Mouse (Mus musculus) cerebellum, adult 9-11 months (tissue): ENCODE measurements around the gene Sult2b1.
A peak's percentile ranks its signal among the peaks of the same experiment; 100 is the strongest.

Experiments used
- DNase-seq: peaks from one replicate; pipeline ENCODE4 v3.0.0; 2022

The Sult2b1 gene

GRCm38 (mm10) chr7:45767500-45767899, 17.0 kb downstream of the Sult2b1 start:
- no peak for DNase-seq

- DNase-seq, result no peak
Measured at GRCm38 (mm10) chr7:45766764-45767163, 17.7 kb downstream of the Sult2b1 start.

DNA sequence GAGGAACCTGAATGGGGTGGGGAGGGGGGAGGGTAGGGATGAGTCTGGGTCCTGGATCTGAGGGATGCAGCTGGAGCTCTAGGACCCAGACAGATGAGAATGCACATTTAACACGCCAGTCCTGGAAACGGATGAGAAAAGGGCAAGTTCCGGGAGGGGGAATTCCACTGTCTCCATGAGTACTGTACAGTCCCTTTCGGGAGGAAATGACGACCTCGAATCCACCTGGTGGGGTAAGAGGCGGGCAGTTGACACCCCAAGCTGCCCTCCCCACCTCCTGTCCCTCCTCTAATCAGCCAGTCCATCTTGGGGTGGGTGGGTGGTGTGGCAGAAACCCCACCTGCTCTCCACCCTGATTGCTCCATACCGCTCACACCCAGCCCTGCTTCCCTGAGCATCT, 18.5 kb downstream of the Sult2b1 start:
- DNase-seq, result no peak

GRCm38 (mm10) chr7:45760151-45760550, 24.3 kb downstream of the Sult2b1 start:
- no peak for DNase-seq

DNA sequence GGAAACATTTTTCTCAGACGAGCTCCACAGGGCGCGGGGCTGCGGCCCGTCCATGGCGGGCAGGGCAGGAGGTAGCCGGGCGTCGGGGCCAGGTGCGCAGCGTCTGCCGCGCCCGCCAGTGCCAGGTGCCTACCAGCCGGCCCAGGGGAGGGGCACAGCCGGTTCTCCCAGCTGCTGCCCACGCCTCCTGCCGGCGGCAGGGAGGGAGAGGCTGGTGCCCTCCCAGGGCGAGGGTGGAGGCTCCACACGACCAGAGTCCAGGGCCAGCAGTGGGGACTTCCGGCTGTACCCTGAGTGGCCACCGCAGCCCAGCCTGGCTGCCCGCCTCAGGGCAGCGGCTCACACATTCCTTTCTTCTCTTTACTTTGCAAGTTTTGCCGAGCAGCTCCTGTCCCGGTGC, 25.1 kb downstream of the Sult2b1 start:
- no peak for DNase-seq

- no peak for DNase-seq
Measured at GRCm38 (mm10) chr7:45755703-45756102, 28.8 kb downstream of the Sult2b1 start.

DNA sequence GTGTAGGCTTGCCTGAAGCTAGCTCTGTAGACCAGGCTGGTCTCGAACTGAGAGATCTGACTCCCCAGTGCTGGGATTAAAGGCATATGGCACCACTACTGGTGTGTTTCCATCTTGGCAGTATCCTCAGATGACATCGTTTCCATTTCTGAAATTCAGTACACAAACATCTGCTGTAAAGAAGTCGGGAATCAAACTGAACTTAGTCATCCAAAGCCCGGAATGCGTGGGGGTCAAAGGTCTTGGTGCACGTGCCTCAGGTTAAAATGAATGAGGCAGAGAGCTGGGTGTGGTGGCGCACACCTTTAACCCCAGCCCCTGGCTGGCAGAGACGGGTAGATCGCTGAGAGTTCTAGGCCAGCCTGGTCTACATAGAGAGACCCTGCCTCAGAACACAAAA, 34.3 kb downstream of the Sult2b1 start:
- no peak for DNase-seq

GRCm38 (mm10) chr7:45749401-45749800, 35.1 kb downstream of the Sult2b1 start:
- no peak for DNase-seq

- DNase-seq, result no peak
Measured at GRCm38 (mm10) chr7:45748110-45748509, 36.4 kb downstream of the Sult2b1 start.

DNA sequence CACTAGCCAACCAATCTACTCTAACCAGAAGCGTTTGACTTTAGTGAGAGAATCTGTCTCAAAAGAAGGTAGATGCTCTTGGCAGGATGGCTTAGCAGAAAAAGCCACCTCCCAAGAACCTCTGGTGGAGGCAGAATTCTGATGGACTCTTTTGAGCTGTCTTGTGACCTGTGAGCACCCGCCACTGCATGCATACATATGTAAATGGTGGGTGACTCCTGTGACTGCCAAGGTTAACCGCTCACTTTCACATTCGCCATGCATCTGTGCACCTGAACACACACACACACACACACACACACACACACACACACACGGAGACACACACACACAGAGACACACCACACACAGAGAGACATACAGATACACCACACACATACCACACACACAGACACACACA, 37.0 kb downstream of the Sult2b1 start:
- no peak for DNase-seq

- no peak for DNase-seq
Measured at GRCm38 (mm10) chr7:45746518-45746917, 38.0 kb downstream of the Sult2b1 start.

GRCm38 (mm10) chr7:45744387-45744786, 40.1 kb downstream of the Sult2b1 start:
- peak; percentile 82 for DNase-seq

- DNase-seq, result peak; percentile 40
Measured at GRCm38 (mm10) chr7:45742338-45742737, 42.1 kb downstream of the Sult2b1 start.

- no peak for DNase-seq
Measured at GRCm38 (mm10) chr7:45741777-45742176, 42.7 kb downstream of the Sult2b1 start.

GRCm38 (mm10) chr7:45741308-45741707, 43.2 kb downstream of the Sult2b1 start:
- no peak for DNase-seq

DNA sequence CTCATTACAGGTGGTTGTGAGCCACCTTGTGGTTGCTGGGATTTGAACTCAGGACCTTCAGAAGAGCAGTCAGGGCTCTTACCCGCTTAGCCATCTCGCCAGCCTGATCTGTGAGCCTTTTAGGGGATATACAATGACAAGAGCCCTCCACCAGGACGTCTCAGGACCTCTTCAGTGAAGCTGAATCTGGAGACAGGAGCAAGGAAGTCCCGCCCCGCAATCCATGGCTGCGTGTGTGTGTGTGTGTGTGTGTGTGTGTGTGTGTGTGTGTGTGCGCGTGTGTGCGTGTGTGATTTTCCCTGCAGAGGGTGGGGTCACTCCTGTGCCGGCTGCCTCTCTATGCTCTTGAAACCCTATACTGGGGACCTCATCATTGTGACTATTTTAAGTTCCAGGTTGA, 44.6 kb downstream of the Sult2b1 start:
- DNase-seq, result no peak

DNA sequence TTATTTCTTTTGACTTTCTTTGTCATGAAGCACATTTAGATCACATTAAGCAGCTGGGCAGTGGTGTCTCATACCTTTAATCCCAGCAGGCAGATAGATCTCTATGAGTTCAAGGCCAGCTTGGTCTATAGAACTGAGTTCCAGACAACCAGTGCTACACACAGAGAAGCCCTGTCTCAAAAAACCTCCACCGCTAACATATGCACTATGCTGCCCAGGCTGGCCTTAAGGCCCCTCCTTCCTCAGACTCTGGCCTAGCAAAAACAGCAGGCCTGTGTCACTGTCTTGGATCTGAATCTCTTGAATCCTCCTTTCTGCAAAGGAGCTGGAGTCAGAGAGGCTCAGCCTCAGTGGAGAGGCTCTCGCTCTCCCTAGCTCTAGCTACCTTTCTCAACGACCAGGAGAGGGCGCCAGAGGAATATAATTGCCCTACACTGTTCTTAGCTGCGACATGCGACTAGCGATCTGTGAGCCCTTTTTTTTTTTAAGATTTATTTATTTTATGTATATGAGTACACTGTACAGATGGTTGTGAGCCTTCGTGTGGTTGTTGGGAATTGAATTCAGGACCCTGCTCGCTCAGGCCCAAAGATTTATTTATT, 45.2 kb downstream of the Sult2b1 start:
- DNase-seq, result peak; percentile 81

- no peak for DNase-seq
Measured at GRCm38 (mm10) chr7:45733477-45733876, 51.0 kb downstream of the Sult2b1 start.

DNA sequence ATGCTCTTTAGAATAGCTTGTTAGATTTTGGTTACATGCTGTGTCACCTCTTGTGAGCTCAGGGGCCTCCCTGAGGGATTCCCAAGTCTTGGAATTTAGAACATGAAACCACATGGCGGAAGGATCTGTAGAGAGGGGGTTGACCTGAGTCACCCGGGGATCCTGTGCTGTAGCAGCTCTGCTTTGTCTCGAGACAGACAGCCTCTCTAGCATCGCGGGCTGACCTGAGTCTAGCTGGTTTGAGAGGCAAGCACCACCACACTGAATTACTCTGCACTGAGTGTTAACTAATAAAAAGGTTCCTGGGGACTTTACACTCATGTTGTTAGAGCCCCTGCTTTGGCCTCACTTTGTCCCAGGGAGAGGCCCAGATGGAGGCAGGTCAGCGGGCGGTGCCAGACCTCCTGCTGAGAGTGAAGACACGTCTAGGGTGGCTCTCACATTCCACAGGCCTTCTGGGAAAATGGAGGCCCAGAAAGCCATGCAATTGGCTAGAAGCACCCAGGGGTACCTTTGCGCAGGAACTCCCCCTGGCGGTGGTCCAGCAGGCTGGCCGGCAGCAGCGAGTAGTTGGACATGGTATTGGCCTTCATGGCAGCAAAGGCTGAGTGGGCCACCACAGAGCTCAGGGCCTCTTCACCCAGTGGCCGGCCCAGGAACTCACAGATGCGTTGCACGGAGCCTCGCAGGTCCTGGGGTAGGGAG, 53.6 kb downstream of the Sult2b1 start:
- DNase-seq, result no peak

DNA sequence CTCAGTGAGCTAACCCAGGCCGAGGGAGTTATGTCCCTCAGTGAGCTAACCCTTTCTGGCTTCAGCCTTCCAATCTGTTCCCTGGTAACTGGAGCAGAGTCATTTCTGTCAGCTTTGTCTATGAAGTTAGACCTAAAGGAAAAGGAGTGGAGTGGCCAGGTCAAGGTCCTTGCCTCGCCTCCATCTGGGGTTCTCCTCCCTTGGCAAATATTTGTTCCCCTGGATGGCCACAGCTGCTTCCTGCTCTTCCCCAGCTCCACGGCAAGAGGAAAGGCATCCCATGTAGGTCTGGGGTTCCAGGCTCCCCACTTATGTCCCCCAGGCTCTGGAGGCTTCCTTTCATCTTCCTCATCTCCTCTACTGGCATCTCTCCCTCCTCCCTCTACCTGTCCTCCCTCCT, 56.8 kb downstream of the Sult2b1 start:
- DNase-seq, result no peak

GRCm38 (mm10) chr7:45726419-45726818, 58.0 kb downstream of the Sult2b1 start:
- no peak for DNase-seq

DNA sequence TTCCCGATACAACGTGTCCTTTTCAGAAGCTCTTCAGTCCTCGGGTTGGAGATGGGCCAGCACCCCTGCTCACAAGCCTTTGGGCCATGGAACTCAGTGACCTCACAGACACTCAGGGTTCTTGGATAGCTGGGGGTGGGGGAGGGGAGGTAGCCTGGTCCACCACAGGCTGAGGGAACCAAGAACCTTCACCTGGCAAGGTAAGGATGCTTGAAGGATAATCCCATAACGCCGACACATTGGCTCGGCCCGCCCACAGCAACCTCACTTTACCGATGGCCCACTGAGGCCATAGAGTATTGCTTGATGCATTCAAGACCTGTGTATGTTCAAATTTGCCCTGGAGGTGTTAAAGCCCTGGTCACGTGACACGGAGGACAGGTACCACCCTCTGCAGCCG, 58.8 kb downstream of the Sult2b1 start, which contains the start of gene Spaca4:
Gene Spaca4, minus strand, starts transcription at position 101 of the 400 bp plus-strand sequence.
- DNase-seq, result no peak

DNA sequence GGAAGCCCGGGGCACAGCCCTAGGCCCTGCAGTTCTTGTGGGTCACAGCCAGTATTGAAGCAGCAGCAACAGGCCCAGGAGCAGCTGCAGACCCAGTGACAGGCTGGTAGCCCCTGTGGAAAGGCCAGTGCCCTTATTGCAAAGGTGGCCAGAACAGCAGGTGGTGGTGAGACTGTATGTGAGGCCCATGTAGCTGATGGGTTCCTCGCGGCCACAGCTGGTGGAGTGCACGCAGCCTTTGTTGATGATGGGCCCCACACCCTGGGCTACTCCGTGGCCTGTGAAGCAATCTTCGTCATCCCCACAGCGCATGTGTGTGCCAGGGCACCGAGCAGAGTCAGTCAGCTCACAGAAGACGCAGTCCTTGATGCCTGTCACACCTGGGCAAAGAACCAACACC, 59.3 kb downstream of the Sult2b1 start:
- DNase-seq, result no peak

DNA sequence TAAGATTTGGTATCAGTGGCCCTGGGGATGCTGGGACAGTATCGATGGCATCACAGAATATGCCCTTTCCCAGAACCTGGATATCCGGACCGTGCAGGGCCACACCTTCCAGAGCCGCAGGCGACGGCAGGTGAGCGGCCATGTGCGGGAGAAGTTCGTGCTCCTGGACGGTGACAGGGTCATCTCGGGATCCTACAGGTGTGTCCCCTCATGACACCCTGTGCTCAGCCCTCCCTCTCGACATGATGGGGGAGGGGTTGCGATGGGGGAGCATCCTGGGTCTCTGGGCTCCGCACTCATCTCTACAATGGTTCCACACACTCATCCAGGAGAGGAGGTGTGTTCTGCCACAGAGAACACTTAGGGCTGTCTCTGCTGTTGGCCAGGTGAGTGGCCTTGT, 60.7 kb downstream of the Sult2b1 start:
- no peak for DNase-seq

DNA sequence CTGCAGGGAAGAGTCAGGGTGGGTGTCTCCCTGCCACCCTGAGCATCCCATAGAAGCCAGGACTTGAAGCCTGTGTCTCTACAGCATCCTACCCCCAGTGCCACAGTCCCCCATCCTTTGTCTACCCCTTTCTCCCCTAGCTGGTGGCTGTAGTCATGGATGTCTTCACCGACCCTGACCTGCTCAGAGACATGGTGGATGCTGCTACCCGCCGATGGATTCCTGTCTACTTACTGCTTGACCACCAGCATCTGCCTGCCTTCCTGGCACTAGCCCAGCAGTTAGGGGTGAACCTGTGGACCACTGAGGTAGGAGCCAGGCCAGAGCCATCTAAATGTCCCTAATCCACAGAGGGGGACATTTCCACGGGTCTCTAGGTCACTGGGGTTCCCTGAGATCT, 61.2 kb downstream of the Sult2b1 start:
- peak; percentile 39 for DNase-seq
